Mouse (Mus musculus) embryonic facial prominence, embryonic 12.5 days (tissue): Measurements from ENCODE around the gene Rarres2. TPM values are rescaled to one million over a fixed set of nuclear protein-coding genes. Genes with fewer than 3 reads are reported as not detected.

Experiments
- ATAC-seq: fragments of 200-750 bp; cut with Nextera tagmentation; 2 replicates; pipeline ENCODE4 v1.8.0; 2017; ENCODE audit not compliant: insufficient number of reproducible peaks, insufficient read depth, low FRiP score, low TSS enrichment
- H3K27ac ChIP-seq: fragments of 300-500 bp; sonication (generic); 2 replicates; pipeline ENCODE4 v1.5.1; 2016; ENCODE audit warnings: mild to moderate bottlenecking
- H3K27me3 ChIP-seq: fragments of 300-500 bp; sonication (generic); 2 replicates; pipeline ENCODE4 v1.6.1; 2016; ENCODE audit warnings: mild to moderate bottlenecking, moderate library complexity
- H3K36me3 ChIP-seq: fragments of 300-500 bp; sonication (generic); 2 replicates; pipeline ENCODE4 v1.6.1; 2016; ENCODE audit warnings: mild to moderate bottlenecking
- H3K4me1 ChIP-seq: fragments of 300-500 bp; sonication (generic); 2 replicates; pipeline ENCODE4 v1.6.1; 2016
- H3K4me2 ChIP-seq: fragments of 300-500 bp; sonication (generic); replicated peaks from 2 replicates; pipeline ENCODE4 v1.6.1; 2016; ENCODE audit warnings: mild to moderate bottlenecking, moderate library complexity
- H3K4me3 ChIP-seq: fragments of 300-500 bp; sonication (generic); 2 replicates; pipeline ENCODE4 v1.5.1; 2016; ENCODE audit warnings: mild to moderate bottlenecking
- H3K9ac ChIP-seq: fragments of 300-500 bp; sonication (generic); 2 replicates; pipeline ENCODE4 v1.6.1; 2016; ENCODE audit warnings: mild to moderate bottlenecking, moderate library complexity
- H3K9me3 ChIP-seq: fragments of 300-500 bp; sonication (generic); 2 replicates; pipeline ENCODE4 v1.6.1; 2016; ENCODE audit warnings: mild to moderate bottlenecking, moderate library complexity
- WGBS: fragments of 180-500 bp; shearing (Covaris S2); methylation state at CpG from one replicate; pipeline ENCODE4 v1.1.7; 2016; 5-methylcytosine and 5-hydroxymethylcytosine counted together
- polyA plus RNA-seq: library from polyadenylated mRNA; unstranded; fragments of >200 nt; fragmentation: Nextera tagmentation; extraction: Ambion mirVana; gene quantifications from 2 replicates; pipeline ENCODE4 v1.2.1, GENCODE M21; 2016

The Rarres2 gene
- polyA plus RNA-seq, 1 experiment from 2014 or later, result 6.9 TPM

GRCm38 (mm10) chr6:48554280-48555103 lies 18.1 kb downstream of the Rarres2 start, which contains the start of gene Lrrc61:
TSS of gene Lrrc61 (plus strand) at chr6:48554796.
- H3K27ac ChIP-seq, result peak within 1 kb of the TSS; percentile 97
- ATAC-seq, result peak; percentile 79
- 1% methylated on average over 39 of the region's 39 CpGs for WGBS

GRCm38 (mm10) chr6:48553819-48554218 lies 18.8 kb downstream of the Rarres2 start:
- Histone ChIP-seq H3K9ac (peak overlapping the region; percentile 66), H3K4me3 (peak overlapping the region; percentile 45), H3K4me1 (peaks cover 11% of the 10 kb centered on the region), H3K36me3 (no peaks in the 10 kb centered on the region), H3K27me3 (no peaks in the 10 kb centered on the region), H3K27ac (peak overlapping the region; percentile 97), H3K9me3 (no peaks in the 10 kb centered on the region), H3K4me2 (peak overlapping the region; percentile 71)
- no peak for ATAC-seq
- WGBS, result 90% methylated on average over 4 of the region's 4 CpGs

More at GRCm38 (mm10) chr6:48554280-48555103, 18.1 kb downstream of the Rarres2 start, which contains the start of gene Lrrc61:
- no peaks in the 10 kb centered on the region for H3K9me3 ChIP-seq
- no peaks in the 10 kb centered on the region for H3K27me3 ChIP-seq
- no peaks in the 10 kb centered on the region for H3K36me3 ChIP-seq
- peak within 1 kb of the TSS; percentile 66 for H3K9ac ChIP-seq
- peaks cover 11% of the 10 kb centered on the region for H3K4me1 ChIP-seq
- peak within 1 kb of the TSS; percentile 45 for H3K4me3 ChIP-seq
- H3K4me2 ChIP-seq, result peak within 1 kb of the TSS; percentile 71

DNA sequence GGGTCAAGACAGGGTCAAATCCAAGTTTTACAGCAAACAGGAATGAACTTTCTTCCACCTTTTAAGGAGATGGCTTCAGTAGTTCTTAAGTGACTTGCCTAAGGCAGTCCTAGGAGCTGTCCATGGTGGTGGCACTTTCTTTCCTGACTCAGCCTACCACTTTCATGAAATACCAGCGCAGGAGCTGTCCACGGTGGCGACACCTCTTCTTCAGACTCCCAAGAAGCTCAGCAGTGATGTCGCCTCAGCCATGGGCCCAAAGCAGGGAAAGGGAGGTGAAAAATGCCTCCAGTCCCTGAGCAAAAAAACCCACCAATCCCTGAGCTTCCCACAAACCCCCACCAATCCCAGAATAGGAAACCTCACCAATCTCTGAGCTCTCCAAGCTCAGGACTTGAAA lies 19.7 kb downstream of the Rarres2 start:
- Histone ChIP-seq H3K4me2 (no peak overlapping the region), H3K4me1 (peaks cover 11% of the 10 kb centered on the region), H3K9me3 (no peaks in the 10 kb centered on the region), H3K9ac (no peak overlapping the region), H3K36me3 (no peaks in the 10 kb centered on the region), H3K27me3 (no peaks in the 10 kb centered on the region), H3K27ac (no peak overlapping the region), H3K4me3 (no peak overlapping the region)
- 59% methylated on average over 4 of the region's 4 CpGs for WGBS
- no peak for ATAC-seq

DNA sequence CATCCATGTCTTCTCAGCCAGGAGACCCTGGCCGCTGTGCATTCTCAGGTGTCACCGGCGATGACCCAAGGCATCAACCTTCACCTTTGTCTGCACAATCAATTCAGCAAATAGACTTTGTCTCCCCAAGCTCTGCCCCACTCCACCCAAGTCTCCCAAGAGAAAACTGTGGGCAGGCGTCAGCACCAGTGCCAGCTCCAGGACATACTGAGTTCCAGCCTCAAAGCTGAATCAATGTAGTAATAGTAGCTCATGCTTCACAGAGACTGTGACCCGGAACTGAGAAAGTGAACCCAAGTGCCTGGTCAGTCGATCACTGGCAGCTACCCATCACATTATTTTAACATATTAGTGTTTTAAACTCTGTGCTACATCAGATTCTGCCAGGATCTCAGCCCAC lies 24.3 kb downstream of the Rarres2 start:
- no peak for ATAC-seq
- no peaks in the 10 kb centered on the region for H3K9me3 ChIP-seq
- H3K27me3 ChIP-seq, result no peaks in the 10 kb centered on the region
- no peak overlapping the region for H3K27ac ChIP-seq
- no peaks in the 10 kb centered on the region for H3K4me1 ChIP-seq
- no peaks in the 10 kb centered on the region for H3K36me3 ChIP-seq
- H3K9ac ChIP-seq, result no peak overlapping the region
- no peak overlapping the region for H3K4me2 ChIP-seq
- H3K4me3 ChIP-seq, result no peak overlapping the region
- WGBS, result 88% methylated on average over 6 of the region's 6 CpGs

GRCm38 (mm10) chr6:48546858-48547257 lies 25.7 kb downstream of the Rarres2 start:
- Histone ChIP-seq H3K27me3 (no peaks in the 10 kb centered on the region), H3K36me3 (no peaks in the 10 kb centered on the region), H3K27ac (no peak overlapping the region), H3K4me1 (peaks cover 6% of the 10 kb centered on the region), H3K4me3 (no peak overlapping the region), H3K4me2 (no peak overlapping the region), H3K9me3 (no peaks in the 10 kb centered on the region), H3K9ac (no peak overlapping the region)
- 33% methylated on average over 4 of the region's 4 CpGs for WGBS
- ATAC-seq, result no peak

GRCm38 (mm10) chr6:48546271-48546670 lies 26.3 kb downstream of the Rarres2 start:
- 49% methylated on average over 1 of the region's 1 CpGs for WGBS
- H3K9me3 ChIP-seq, result no peaks in the 10 kb centered on the region

DNA sequence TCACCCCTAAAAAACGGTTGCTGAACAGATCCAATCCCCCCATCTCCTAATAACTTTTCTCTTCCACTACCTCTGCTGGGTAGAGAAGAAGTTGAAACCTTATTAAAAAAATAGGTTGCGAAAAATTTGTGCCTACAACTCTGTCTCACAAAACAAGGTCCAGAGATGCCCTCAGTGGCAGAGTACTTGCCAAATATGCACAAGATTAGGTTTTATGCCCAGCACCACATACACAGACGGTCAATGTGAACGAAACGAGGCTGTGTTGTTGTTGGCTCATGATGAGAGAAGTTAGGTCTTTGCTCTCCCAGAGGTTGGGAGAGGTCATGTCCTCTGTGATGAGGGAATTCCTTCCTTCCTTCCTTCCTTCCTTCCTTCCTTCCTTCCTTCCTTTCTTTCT lies 27.3 kb downstream of the Rarres2 start:
- 77% methylated on average over 5 of the region's 5 CpGs for WGBS
- Histone ChIP-seq H3K36me3 (no peaks in the 10 kb centered on the region), H3K4me2 (no peak overlapping the region), H3K9me3 (no peaks in the 10 kb centered on the region), H3K4me1 (peaks cover 15% of the 10 kb centered on the region), H3K9ac (no peak overlapping the region), H3K4me3 (no peak overlapping the region), H3K27ac (no peak overlapping the region), H3K27me3 (no peaks in the 10 kb centered on the region)
- ATAC-seq, result no peak

More at GRCm38 (mm10) chr6:48546271-48546670, 26.3 kb downstream of the Rarres2 start:
- H3K27me3 ChIP-seq, result no peaks in the 10 kb centered on the region
- H3K4me3 ChIP-seq, result no peak overlapping the region
- no peaks in the 10 kb centered on the region for H3K36me3 ChIP-seq
- H3K9ac ChIP-seq, result no peak overlapping the region
- peaks cover 11% of the 10 kb centered on the region for H3K4me1 ChIP-seq
- H3K27ac ChIP-seq, result no peak overlapping the region
- no peak for ATAC-seq
- no peak overlapping the region for H3K4me2 ChIP-seq

GRCm38 (mm10) chr6:48542631-48543030 lies 30.0 kb downstream of the Rarres2 start:
- Histone ChIP-seq H3K36me3 (no peaks in the 10 kb centered on the region), H3K4me1 (peaks cover 19% of the 10 kb centered on the region), H3K4me2 (no peak overlapping the region), H3K4me3 (no peak overlapping the region), H3K27ac (0 out of 2 replicates have a peak overlapping the region, but pooled peaks have one; percentile 12), H3K9me3 (no peaks in the 10 kb centered on the region), H3K9ac (no peak overlapping the region), H3K27me3 (no peaks in the 10 kb centered on the region)
- no peak for ATAC-seq
- 76% methylated on average over 3 of the region's 3 CpGs for WGBS

GRCm38 (mm10) chr6:48541560-48542450 lies 30.8 kb downstream of the Rarres2 start:
- Histone ChIP-seq H3K36me3 (no peaks in the 10 kb centered on the region), H3K4me1 (peaks cover 24% of the 10 kb centered on the region), H3K4me3 (no peak overlapping the region), H3K9me3 (no peaks in the 10 kb centered on the region), H3K9ac (no peak overlapping the region), H3K27me3 (no peaks in the 10 kb centered on the region), H3K4me2 (no peak overlapping the region), H3K27ac (peak overlapping the region; percentile 12)
- WGBS, result 26% methylated on average over 7 of the region's 7 CpGs
- ATAC-seq, result no peak

DNA sequence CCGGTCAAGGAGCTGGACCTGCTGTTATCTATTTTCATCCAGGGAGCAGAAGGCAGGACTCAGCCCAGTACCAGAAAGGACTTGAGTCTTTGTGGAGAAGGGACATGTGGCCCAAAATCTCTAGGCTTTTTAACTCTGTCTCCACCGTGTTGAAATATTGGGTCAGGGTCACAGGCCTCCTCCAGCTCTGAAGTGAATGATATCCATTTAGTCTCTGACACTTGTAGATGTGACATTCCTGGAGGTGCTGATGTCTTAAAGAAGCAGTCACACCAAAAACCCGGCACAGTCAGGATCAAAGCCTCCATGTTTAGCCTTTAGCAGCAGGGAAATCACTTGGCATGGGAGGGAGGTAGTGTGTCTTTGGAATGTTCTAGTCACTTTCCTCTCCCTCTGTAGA lies 31.9 kb downstream of the Rarres2 start:
- no peaks in the 10 kb centered on the region for H3K27me3 ChIP-seq

GRCm38 (mm10) chr6:48539860-48540259 lies 32.7 kb downstream of the Rarres2 start:
- ATAC-seq, result no peak
- H3K4me1 ChIP-seq, result peaks cover 26% of the 10 kb centered on the region
- WGBS, result 64% methylated on average over 5 of the region's 5 CpGs
- no peaks in the 10 kb centered on the region for H3K27me3 ChIP-seq
- no peaks in the 10 kb centered on the region for H3K36me3 ChIP-seq
- no peak overlapping the region for H3K4me2 ChIP-seq
- H3K4me3 ChIP-seq, result no peak overlapping the region
- no peak overlapping the region for H3K9ac ChIP-seq
- no peak overlapping the region for H3K27ac ChIP-seq
- no peaks in the 10 kb centered on the region for H3K9me3 ChIP-seq

More for the DNA sequence above, 31.9 kb downstream of the Rarres2 start:
- Histone ChIP-seq H3K9me3 (no peaks in the 10 kb centered on the region), H3K27ac (no peak overlapping the region), H3K9ac (no peak overlapping the region), H3K36me3 (no peaks in the 10 kb centered on the region), H3K4me3 (no peak overlapping the region), H3K4me1 (peaks cover 26% of the 10 kb centered on the region), H3K4me2 (no peak overlapping the region)
- 60% methylated on average over 3 of the region's 3 CpGs for WGBS
- ATAC-seq, result no peak
